Mouse (Mus musculus): ENCODE data around the gene Odf3b. TPM values are rescaled to one million over a fixed set of nuclear protein-coding genes. Genes with fewer than 3 reads are reported as not detected.

Gene Odf3b
- total RNA-seq, 1 experiment: not detected

DNA sequence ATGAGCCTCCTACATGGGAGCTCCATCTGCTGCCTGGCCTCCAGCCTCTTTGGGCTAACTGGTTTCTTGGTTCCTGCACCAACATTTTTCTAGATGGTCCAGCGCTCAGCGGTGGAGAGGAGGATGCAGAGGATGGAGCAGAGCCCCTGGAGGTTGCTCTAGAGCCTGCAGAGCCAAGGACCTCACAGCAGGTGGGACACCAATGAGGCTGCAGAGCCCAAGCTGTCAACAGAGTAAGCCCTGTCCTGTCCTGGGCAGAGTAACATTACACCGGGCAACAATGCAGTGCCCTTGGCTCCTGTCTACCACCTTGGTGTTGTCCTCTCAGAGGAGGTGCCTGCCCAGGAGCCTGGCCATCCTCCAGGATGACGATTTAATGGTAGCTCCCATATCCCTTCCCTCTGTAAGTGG is 13.9 kb downstream of the Odf3b start:
- no peak for DNase-seq (ENCODE audit: low read depth, low spot score)
- Histone ChIP-seq H3K27ac (ENCODE audit: insufficient read depth, low read depth, low read length, poor library complexity, severe bottlenecking) (no peak overlapping the region), H3K9me3 (ENCODE audit: control insufficient read depth, insufficient read depth, low read depth, low read length) (no peaks in the 10 kb centered on the region), H3K4me3 (ENCODE audit: insufficient read depth in 1 of 2, low read depth in 1 of 2, low read length in 2 of 2, poor library complexity in 1 of 2, severe bottlenecking in 1 of 2) (no peak overlapping the region), H3K36me3 (ENCODE audit: control insufficient read depth, insufficient read depth, low read length, poor library complexity, severe bottlenecking) (peaks cover 85% of the 10 kb centered on the region), H3K9ac (ENCODE audit: insufficient read depth, low read depth, low read length, poor library complexity, severe bottlenecking) (no peak overlapping the region), H3K4me1 (ENCODE audit: control insufficient read depth in 2 of 2, insufficient read depth in 2 of 2, low read length in 2 of 2, poor library complexity in 1 of 2) (no peaks in the 10 kb centered on the region; a peak in 1 of 4 replicates)
- in situ Hi-C loops (cut with MboI; ENCODE audit: low sequenced_read_pairs in 2 of 2, unreplicated experiment in 2 of 2): no loop called here
- TF ChIP-seq ZC3H11A (IDR thresholded peaks at IDR 0.05; ENCODE audit: borderline replicate concordance, low read depth, low read length) (no peak), CHD2 (IDR thresholded peaks at IDR 0.05; ENCODE audit: low read depth, low read length) (no peak), HCFC1 (IDR thresholded peaks at IDR 0.05; ENCODE audit: borderline replicate concordance, insufficient read depth, low read length) (no peak), ZNF384 (IDR thresholded peaks at IDR 0.05; ENCODE audit: low read depth, low read length) (no peak), MAFK (IDR thresholded peaks at IDR 0.05; ENCODE audit: insufficient read depth, low read depth, low read length) (no peak)

DNA sequence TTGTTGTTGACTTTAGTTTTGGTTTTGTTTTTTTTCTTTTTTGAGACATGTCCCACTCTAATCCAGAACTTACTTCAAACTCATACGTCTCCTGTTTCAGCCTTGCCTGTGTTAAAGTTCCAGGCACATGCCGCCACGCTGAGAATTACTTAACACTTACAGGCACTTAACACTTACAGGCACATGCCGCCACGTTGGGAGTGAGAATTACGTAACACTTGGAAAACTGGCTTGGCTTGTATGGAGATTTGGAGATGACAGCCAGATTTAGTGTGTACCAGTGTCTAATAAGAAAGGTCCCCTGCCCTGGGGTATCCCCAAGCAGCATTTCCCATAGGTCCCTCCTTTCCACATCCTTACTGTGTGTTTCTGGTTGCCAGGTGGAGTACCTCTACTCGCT is 16.0 kb downstream of the Odf3b start:
- Histone ChIP-seq H3K36me3 (ENCODE audit: control insufficient read depth, insufficient read depth, low read length, poor library complexity, severe bottlenecking) (peaks cover 75% of the 10 kb centered on the region), H3K4me1 (ENCODE audit: control insufficient read depth in 2 of 2, insufficient read depth in 2 of 2, low read length in 2 of 2, poor library complexity in 1 of 2) (peaks cover 0 to 2% of the 10 kb centered on the region in 2 experiments; a peak in 1 of 4 replicates), H3K27ac (ENCODE audit: insufficient read depth, low read depth, low read length, poor library complexity, severe bottlenecking) (no peak overlapping the region), H3K9ac (ENCODE audit: insufficient read depth, low read depth, low read length, poor library complexity, severe bottlenecking) (no peak overlapping the region), H3K4me3 (ENCODE audit: insufficient read depth in 1 of 2, low read depth in 1 of 2, low read length in 2 of 2, poor library complexity in 1 of 2, severe bottlenecking in 1 of 2) (no peak overlapping the region), H3K9me3 (ENCODE audit: control insufficient read depth, insufficient read depth, low read depth, low read length) (no peaks in the 10 kb centered on the region)
- in situ Hi-C loops (cut with MboI; ENCODE audit: low sequenced_read_pairs in 2 of 2, unreplicated experiment in 2 of 2): no loop called here
- no peak for DNase-seq (ENCODE audit: low read depth, low spot score)
- TF ChIP-seq MAFK (IDR thresholded peaks at IDR 0.05; ENCODE audit: insufficient read depth, low read depth, low read length) (no peak), ZC3H11A (IDR thresholded peaks at IDR 0.05; ENCODE audit: borderline replicate concordance, low read depth, low read length) (no peak), ZNF384 (IDR thresholded peaks at IDR 0.05; ENCODE audit: low read depth, low read length) (no peak), CHD2 (IDR thresholded peaks at IDR 0.05; ENCODE audit: low read depth, low read length) (no peak), HCFC1 (IDR thresholded peaks at IDR 0.05; ENCODE audit: borderline replicate concordance, insufficient read depth, low read length) (no peak)

DNA sequence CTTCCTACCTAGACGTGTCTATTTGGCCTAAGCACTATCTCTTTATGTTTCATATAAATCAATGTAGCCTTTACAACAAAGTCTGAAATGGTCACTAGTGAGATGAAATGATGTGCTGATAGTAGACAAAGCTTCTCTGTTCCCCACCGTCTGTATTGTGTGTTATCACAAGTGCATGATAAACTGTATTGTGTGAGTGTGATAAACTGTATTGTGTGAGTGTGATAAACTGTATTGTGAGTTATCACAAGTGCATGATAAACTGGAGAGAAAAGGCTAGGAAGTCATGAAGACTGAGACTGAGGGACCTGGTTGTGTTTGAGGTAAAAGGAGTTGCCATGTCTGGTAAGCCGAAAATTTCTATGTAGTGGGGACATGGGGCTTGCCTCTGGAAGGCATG is 20.3 kb downstream of the Odf3b start:
- DNase-seq (ENCODE audit: low read depth, low spot score): no peak
- Histone ChIP-seq H3K4me3 (ENCODE audit: insufficient read depth in 1 of 2, low read depth in 1 of 2, low read length in 2 of 2, poor library complexity in 1 of 2, severe bottlenecking in 1 of 2) (no peak overlapping the region), H3K27ac (ENCODE audit: insufficient read depth, low read depth, low read length, poor library complexity, severe bottlenecking) (no peak overlapping the region), H3K4me1 (ENCODE audit: control insufficient read depth in 2 of 2, insufficient read depth in 2 of 2, low read length in 2 of 2, poor library complexity in 1 of 2) (peaks cover 0 to 12% of the 10 kb centered on the region in 2 experiments; a peak in 2 of 4 replicates), H3K9me3 (ENCODE audit: control insufficient read depth, insufficient read depth, low read depth, low read length) (no peaks in the 10 kb centered on the region), H3K9ac (ENCODE audit: insufficient read depth, low read depth, low read length, poor library complexity, severe bottlenecking) (no peak overlapping the region), H3K36me3 (ENCODE audit: control insufficient read depth, insufficient read depth, low read length, poor library complexity, severe bottlenecking) (peaks cover 47% of the 10 kb centered on the region)
- no peak for TF ChIP-seq CHD2 (IDR thresholded peaks at IDR 0.05; ENCODE audit: low read depth, low read length)
- TF ChIP-seq ZNF384 (IDR thresholded peaks at IDR 0.05; ENCODE audit: low read depth, low read length): no peak
- TF ChIP-seq ZC3H11A (IDR thresholded peaks at IDR 0.05; ENCODE audit: borderline replicate concordance, low read depth, low read length): no peak
- in situ Hi-C loops (cut with MboI; ENCODE audit: low sequenced_read_pairs in 2 of 2, unreplicated experiment in 2 of 2): no loop called here

DNA sequence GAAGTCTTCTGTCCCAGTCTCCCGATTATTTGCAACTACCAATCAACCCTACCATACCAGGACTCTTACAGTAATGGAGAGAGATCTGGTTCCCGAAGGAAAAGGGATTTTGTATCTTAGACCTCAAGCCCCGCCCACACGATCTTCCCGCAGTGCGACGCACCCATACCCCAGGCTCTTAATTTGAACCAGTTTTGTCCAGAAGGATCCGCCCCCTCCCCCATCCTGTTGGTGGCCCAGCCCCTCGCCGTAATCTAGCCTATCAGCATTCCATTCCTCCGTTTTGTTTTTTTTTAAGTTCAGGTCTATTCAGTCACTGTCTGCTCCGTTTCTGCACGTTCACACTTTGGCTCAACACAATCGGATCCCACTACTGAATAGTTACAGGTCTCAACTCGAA is 22.7 kb downstream of the Odf3b start:
- in situ Hi-C loops (cut with MboI; ENCODE audit: low sequenced_read_pairs in 2 of 2, unreplicated experiment in 2 of 2): no loop called here
- Histone ChIP-seq H3K36me3 (ENCODE audit: control insufficient read depth, insufficient read depth, low read length, poor library complexity, severe bottlenecking) (peaks cover 48% of the 10 kb centered on the region), H3K4me3 (ENCODE audit: insufficient read depth in 1 of 2, low read depth in 1 of 2, low read length in 2 of 2, poor library complexity in 1 of 2, severe bottlenecking in 1 of 2) (peak overlapping the region; percentile 90 to 98)

More for the DNA sequence above, 22.7 kb downstream of the Odf3b start:
- peaks cover 0 to 27% of the 10 kb centered on the region in 2 experiments; a peak in 2 of 4 replicates for H3K4me1 ChIP-seq (ENCODE audit: control insufficient read depth in 2 of 2, insufficient read depth in 2 of 2, low read length in 2 of 2, poor library complexity in 1 of 2)
- TF ChIP-seq HCFC1 (IDR thresholded peaks at IDR 0.05; ENCODE audit: borderline replicate concordance, insufficient read depth, low read length): peak; percentile 69; the same call in 1 of the 2 replicates
- no peak for TF ChIP-seq ZC3H11A (IDR thresholded peaks at IDR 0.05; ENCODE audit: borderline replicate concordance, low read depth, low read length)
- no peak for TF ChIP-seq MAFK (IDR thresholded peaks at IDR 0.05; ENCODE audit: insufficient read depth, low read depth, low read length)
- TF ChIP-seq CHD2 (IDR thresholded peaks at IDR 0.05; ENCODE audit: low read depth, low read length): peak; percentile 71; the same call in 1 of the 2 replicates
- TF ChIP-seq ZNF384 (IDR thresholded peaks at IDR 0.05; ENCODE audit: low read depth, low read length): peak; percentile 95
- peak overlapping the region; percentile 98; the same call in 1 of the 2 replicates for H3K9ac ChIP-seq (ENCODE audit: insufficient read depth, low read depth, low read length, poor library complexity, severe bottlenecking)
- peak overlapping the region; percentile 91; the same call in 1 of the 2 replicates for H3K27ac ChIP-seq (ENCODE audit: insufficient read depth, low read depth, low read length, poor library complexity, severe bottlenecking)
- H3K9me3 ChIP-seq (ENCODE audit: control insufficient read depth, insufficient read depth, low read depth, low read length): no peaks in the 10 kb centered on the region
- peak; percentile 97 for DNase-seq (ENCODE audit: low read depth, low spot score)
